Mouse (Mus musculus) small intestine, adult 2 months (tissue): Measurements from ENCODE around the gene Pi4ka. TPM values are rescaled to one million over a fixed set of nuclear protein-coding genes. Genes with fewer than 3 reads are reported as not detected.

Experiments used
- H3K27ac ChIP-seq: fragments of 200-500 bp; 2 replicates; pipeline ENCODE4 v1.5.1; 2012; ENCODE audit warnings: low read depth, low read length, control low read depth, inconsistent platforms; ENCODE audit not compliant: insufficient read depth
- H3K27me3 ChIP-seq: fragments of 200-500 bp; 2 replicates; pipeline ENCODE4 v1.6.1; 2012; ENCODE audit warnings: mild to moderate bottlenecking, moderate library complexity, low read length, inconsistent platforms; ENCODE audit not compliant: control insufficient read depth, insufficient read depth
- H3K36me3 ChIP-seq: fragments of 200-500 bp; 2 replicates; pipeline ENCODE4 v1.6.1; 2012; ENCODE audit warnings: mild to moderate bottlenecking, low read length, control low read depth, inconsistent platforms; ENCODE audit not compliant: control insufficient read depth, insufficient read depth
- H3K4me1 ChIP-seq: fragments of 200-500 bp; 2 replicates; pipeline ENCODE4 v1.6.1; 2012; ENCODE audit warnings: low read length, inconsistent platforms, mixed read lengths; ENCODE audit not compliant: control insufficient read depth, insufficient read depth, insufficient read length
- H3K4me3 ChIP-seq: fragments of 200-500 bp; 2 replicates; pipeline ENCODE4 v1.5.1; 2012; ENCODE audit warnings: low read depth, mild to moderate bottlenecking, control low read depth, inconsistent platforms, low read length, moderate library complexity
- CTCF ChIP-seq: fragments of 200-500 bp; IDR thresholded peaks from 2 replicates; pipeline ENCODE4 v1.5.1; 2012; ENCODE audit warnings: low read depth, mild to moderate bottlenecking, control low read depth, inconsistent platforms, low read length, moderate library complexity, mixed read lengths; ENCODE audit not compliant: insufficient replicate concordance, insufficient read length; ENCODE audit errors: extremely low read depth
- POLR2A ChIP-seq: fragments of 200-500 bp; IDR thresholded peaks from 2 replicates; pipeline ENCODE4 v1.6.1; 2012; ENCODE audit warnings: low read depth, mild to moderate bottlenecking, control low read depth, inconsistent platforms, low read length, moderate library complexity
- WGBS: fragments of 180-500 bp; shearing (Covaris S2); methylation state at CpG from one replicate; pipeline ENCODE4 v1.1.7; 2018; 5-methylcytosine and 5-hydroxymethylcytosine counted together
- polyA plus RNA-seq: library from polyadenylated mRNA; depleted of rRNA; stranded (reverse); fragments of >200 nt; gene quantifications from 2 replicates; pipeline ENCODE4 v1.2.3, GENCODE M21; 2012

Pi4ka gene
- polyA plus RNA-seq, 1 experiment: 56.9 TPM

DNA sequence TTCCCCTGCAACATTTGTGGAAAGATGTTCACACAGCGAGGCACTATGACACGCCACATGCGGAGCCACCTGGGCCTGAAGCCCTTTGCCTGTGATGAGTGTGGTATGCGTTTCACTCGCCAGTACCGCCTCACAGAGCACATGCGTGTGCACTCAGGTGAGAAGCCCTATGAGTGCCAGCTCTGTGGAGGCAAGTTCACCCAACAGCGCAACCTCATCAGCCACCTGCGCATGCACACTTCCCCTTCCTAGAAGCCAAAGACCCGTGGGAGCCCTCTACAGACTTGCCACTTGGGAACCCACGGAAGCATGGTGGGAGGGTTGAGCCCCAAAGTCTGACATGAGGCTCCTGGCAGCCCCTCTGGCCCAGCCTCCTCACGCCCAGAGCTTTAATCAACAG, 147.2 kb downstream of the Pi4ka start:
- Histone ChIP-seq H3K4me3 (no peak overlapping the region), H3K36me3 (peaks cover 14% of the 10 kb centered on the region), H3K4me1 (no peaks in the 10 kb centered on the region), H3K27ac (no peak overlapping the region), H3K27me3 (no peaks in the 10 kb centered on the region)
- WGBS: 92% methylated on average over 12 of the region's 12 CpGs
- TF ChIP-seq POLR2A (no peak), CTCF (no peak)

- 90% methylated on average over 9 of the region's 9 CpGs for WGBS
- H3K4me1 ChIP-seq: no peaks in the 10 kb centered on the region; the same call in 1 of the 2 replicates
- no peak overlapping the region for H3K27ac ChIP-seq
- peaks cover 14% of the 10 kb centered on the region for H3K36me3 ChIP-seq
- no peaks in the 10 kb centered on the region for H3K27me3 ChIP-seq
- no peak for TF ChIP-seq POLR2A
- no peak for TF ChIP-seq CTCF
- H3K4me3 ChIP-seq: no peak overlapping the region
Measured at GRCm38 (mm10) chr16:17257359-17257821, 148.7 kb downstream of the Pi4ka start.

DNA sequence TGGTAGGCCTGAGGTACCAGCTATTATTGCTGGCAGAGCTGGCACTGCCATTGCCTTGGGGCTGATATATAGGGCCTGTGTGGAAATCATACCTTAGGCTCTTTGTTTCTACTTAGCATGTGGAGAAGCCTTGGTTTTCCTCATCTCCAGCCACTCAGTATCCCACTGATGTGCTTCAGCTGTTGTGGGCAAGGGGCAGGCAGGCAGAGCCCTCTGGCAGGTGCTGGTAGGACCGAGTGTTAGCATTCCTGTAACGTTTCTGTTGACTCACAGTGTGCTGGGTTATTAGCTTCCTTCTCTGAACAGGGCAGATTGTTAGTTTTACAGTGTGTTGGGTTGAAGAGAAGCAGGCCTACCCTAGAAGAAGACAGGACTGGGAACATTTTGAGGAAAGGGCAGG, 150.8 kb downstream of the Pi4ka start:
- H3K27ac ChIP-seq: no peak overlapping the region
- H3K27me3 ChIP-seq: no peaks in the 10 kb centered on the region
- H3K4me3 ChIP-seq: no peak overlapping the region
- TF ChIP-seq CTCF (no peak), POLR2A (no peak)
- peaks cover 10% of the 10 kb centered on the region; the same call in 1 of the 2 replicates for H3K4me1 ChIP-seq
- 46% methylated on average over 2 of the region's 2 CpGs for WGBS
- peaks cover 14% of the 10 kb centered on the region for H3K36me3 ChIP-seq

DNA sequence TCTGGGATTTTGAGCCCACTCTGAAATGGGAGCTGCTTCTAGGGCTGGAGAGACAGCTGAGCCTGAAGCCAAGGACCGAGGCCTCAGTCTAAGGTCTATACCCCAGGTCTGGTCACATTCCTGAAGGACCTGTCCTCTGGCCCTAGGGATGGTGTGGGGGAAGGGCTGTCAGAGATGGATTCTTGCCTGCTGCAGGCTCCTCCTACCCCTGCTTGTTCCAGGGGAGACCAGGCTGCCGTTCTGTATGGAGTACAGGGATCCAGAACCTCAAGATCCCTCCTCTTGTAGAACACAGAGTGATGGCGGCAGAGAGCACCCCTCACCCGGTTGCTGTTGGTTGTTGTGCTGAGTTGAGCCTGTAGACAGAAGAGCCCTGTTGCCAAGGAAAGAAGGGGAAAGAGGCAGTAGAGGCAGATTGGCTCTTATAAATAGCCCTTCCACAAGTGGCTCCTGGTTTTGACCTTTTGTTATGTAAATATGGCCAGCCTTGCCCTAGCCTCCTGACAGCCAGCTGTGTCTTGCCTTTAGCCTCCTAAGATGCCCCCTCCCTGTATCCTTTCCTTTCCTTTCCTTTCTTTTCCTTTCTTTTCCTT, 152.0 kb downstream of the Pi4ka start:
- H3K27me3 ChIP-seq: no peaks in the 10 kb centered on the region
- H3K4me1 ChIP-seq: peaks cover 16% of the 10 kb centered on the region; the same call in 1 of the 2 replicates
- H3K4me3 ChIP-seq: no peak overlapping the region
- H3K36me3 ChIP-seq: peaks cover 12% of the 10 kb centered on the region
- TF ChIP-seq CTCF (no peak), POLR2A (no peak)
- 74% methylated on average over 4 of the region's 4 CpGs for WGBS
- no peak overlapping the region for H3K27ac ChIP-seq

- H3K27me3 ChIP-seq: no peaks in the 10 kb centered on the region
- H3K4me3 ChIP-seq: no peak overlapping the region
- H3K27ac ChIP-seq: no peak overlapping the region
- H3K4me1 ChIP-seq: peaks cover 16% of the 10 kb centered on the region; the same call in 1 of the 2 replicates
- 82% methylated on average over 7 of the region's 7 CpGs for WGBS
- peaks cover 6% of the 10 kb centered on the region; the same call in 1 of the 2 replicates for H3K36me3 ChIP-seq
- TF ChIP-seq POLR2A: no peak
- TF ChIP-seq CTCF: no peak
Measured at GRCm38 (mm10) chr16:17252841-17253240, 153.3 kb downstream of the Pi4ka start.

GRCm38 (mm10) chr16:17252086-17252726, 153.9 kb downstream of the Pi4ka start:
- Histone ChIP-seq H3K4me1 (peaks cover 19% of the 10 kb centered on the region), H3K27ac (no peak overlapping the region), H3K27me3 (no peaks in the 10 kb centered on the region), H3K36me3 (no peaks in the 10 kb centered on the region), H3K4me3 (no peak overlapping the region)
- TF ChIP-seq CTCF (no peak), POLR2A (no peak)
- WGBS: 46% methylated on average over 3 of the region's 3 CpGs

DNA sequence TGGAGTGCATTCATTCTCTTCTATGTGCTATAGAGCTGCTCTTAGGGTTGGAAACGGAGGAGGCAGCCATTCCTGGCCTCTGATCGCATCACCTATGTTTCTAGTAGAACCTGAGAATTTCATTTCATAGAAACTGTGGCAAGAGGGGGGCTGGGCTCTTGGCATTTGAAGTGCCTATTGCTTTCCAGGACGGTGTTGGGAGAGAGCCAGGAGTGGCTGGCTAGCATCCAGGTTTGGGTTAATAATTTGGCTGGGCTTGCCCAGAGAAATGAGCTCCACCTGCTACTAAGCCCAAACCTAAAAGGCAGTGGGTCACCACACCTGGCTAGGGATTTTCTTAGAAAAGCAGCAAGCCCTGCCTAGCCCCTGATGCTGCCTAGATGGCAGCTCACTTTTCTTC, 154.6 kb downstream of the Pi4ka start:
- WGBS: 16% methylated on average over 3 of the region's 3 CpGs
- TF ChIP-seq POLR2A: no peak
- no peak for TF ChIP-seq CTCF

More for the DNA sequence above, 154.6 kb downstream of the Pi4ka start:
- Histone ChIP-seq H3K27me3 (no peaks in the 10 kb centered on the region), H3K4me3 (no peak overlapping the region), H3K27ac (no peak overlapping the region), H3K4me1 (peaks cover 19% of the 10 kb centered on the region), H3K36me3 (no peaks in the 10 kb centered on the region)
